Mouse (Mus musculus) cerebellum, adult 8-10 months (tissue): ENCODE measurements around the gene Atp1a2.

Source experiments
- DNase-seq: peaks from one replicate; pipeline ENCODE4 v3.0.0; 2022

Atp1a2 gene

DNA sequence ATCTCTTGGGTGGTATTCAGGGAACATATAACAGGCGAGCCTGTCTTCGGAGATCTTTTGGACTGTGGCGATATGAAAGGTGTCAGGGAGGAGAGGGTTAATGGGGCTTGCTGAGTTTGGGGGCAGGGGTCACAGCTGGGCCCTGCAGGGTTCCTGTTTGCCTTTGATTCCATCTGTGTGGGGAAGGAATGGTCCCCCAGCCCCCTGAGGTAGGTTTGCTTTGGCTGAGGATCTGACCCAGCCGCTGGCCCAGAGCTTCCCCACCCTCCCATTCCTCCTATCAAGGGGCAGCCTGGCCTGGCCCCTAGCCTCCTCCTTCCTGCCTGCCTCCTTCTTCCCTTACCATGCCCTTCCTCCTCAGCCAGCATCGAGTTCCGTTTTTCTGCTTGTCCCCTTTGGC lies 5.0 kb upstream of the Atp1a2 start:
- no peak for DNase-seq

GRCm38 (mm10) chr1:172302311-172302710 lies 4.4 kb upstream of the Atp1a2 start:
- DNase-seq: no peak

GRCm38 (mm10) chr1:172301180-172301579 lies 3.3 kb upstream of the Atp1a2 start:
- no peak for DNase-seq

- DNase-seq: no peak
These were observed 2.4 kb upstream of the Atp1a2 start for GRCm38 (mm10) chr1:172300247-172300646.

DNA sequence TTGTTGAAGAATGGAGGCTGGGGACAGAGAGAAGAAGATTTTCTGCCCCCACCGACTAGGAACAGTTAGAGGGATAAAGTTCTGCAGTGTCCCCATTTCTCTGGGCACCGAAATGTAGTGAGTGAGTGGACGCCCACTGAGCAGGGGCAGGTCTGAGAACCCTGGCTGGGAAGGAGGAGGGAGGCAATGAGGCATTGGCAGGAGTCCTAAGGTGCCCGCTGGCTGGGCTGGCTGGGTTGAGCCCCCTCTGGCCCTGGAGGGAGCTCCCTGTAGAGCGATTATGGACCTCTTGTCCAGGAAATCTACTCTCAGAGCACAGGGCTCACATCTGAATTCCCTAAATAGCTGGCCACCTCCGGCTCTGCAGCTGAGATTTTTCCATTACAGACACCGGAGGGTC lies 1.7 kb upstream of the Atp1a2 start:
- DNase-seq: no peak

GRCm38 (mm10) chr1:172296816-172297510 lies 901 bp downstream of the Atp1a2 start:
- DNase-seq: peak; percentile 21

- DNase-seq: no peak
These were observed 2.1 kb downstream of the Atp1a2 start for GRCm38 (mm10) chr1:172295751-172296197.

- no peak for DNase-seq
These were observed 4.4 kb downstream of the Atp1a2 start for GRCm38 (mm10) chr1:172293449-172293848.

GRCm38 (mm10) chr1:172292880-172293279 lies 5.0 kb downstream of the Atp1a2 start:
- no peak for DNase-seq

- DNase-seq: no peak
These were observed 8.3 kb downstream of the Atp1a2 start for GRCm38 (mm10) chr1:172289617-172289946.

DNA sequence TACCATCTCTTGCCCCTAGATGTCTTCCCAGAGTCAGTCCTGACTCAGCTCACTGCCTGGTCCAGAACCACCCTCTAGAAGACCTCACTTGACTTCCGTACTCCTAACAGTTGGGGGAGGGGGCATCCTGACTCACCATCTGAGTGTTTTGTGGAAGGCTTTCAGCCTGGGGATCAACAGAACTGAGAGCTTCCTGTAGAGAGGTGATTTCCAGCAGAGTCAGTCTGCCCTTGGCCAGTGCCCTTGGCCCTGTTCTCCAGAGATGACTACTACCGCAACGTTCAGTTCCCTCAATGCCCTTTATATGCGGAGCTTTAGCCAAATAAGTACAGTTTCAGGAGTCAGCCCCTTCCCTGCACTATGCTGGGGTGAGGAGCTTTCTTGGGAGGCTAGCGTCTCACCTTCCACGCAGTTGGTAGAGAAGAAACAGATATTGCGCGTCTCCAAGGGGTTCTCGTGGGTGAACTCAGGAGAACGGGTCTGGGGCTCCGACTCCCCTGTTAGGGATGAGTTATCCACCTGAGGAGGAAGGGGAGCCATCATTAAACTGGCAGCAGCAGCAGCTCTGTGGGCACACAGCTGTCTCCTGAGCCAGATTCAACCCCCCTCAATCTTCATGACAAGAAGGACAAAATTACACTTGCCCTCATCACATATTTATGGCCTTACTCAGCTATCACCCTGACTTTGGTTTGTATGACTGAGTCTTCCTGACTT lies 8.8 kb downstream of the Atp1a2 start:
- DNase-seq: no peak

GRCm38 (mm10) chr1:172286740-172287139 lies 11.1 kb downstream of the Atp1a2 start:
- no peak for DNase-seq

- DNase-seq: no peak
These were observed 13.6 kb downstream of the Atp1a2 start for GRCm38 (mm10) chr1:172284221-172284620.

DNA sequence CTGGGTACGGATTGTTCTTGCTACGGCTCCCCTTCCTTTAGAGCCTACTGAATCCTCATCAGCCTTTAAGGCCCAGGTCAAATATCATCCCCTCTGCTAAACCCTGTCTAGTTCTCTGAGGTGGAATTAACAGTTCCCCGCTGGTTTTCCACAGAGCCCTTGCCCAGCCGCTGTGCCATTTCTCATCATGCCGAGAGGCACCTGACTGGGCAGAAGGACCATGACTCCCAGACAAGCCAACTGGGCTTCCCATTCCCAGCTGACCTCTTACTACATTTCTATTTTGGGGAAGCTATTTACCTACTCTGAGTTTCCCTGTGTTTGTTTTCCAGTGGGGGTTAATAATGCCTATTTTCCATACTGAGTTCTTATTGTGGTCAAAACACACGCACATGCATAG lies 14.8 kb downstream of the Atp1a2 start:
- DNase-seq: no peak

DNA sequence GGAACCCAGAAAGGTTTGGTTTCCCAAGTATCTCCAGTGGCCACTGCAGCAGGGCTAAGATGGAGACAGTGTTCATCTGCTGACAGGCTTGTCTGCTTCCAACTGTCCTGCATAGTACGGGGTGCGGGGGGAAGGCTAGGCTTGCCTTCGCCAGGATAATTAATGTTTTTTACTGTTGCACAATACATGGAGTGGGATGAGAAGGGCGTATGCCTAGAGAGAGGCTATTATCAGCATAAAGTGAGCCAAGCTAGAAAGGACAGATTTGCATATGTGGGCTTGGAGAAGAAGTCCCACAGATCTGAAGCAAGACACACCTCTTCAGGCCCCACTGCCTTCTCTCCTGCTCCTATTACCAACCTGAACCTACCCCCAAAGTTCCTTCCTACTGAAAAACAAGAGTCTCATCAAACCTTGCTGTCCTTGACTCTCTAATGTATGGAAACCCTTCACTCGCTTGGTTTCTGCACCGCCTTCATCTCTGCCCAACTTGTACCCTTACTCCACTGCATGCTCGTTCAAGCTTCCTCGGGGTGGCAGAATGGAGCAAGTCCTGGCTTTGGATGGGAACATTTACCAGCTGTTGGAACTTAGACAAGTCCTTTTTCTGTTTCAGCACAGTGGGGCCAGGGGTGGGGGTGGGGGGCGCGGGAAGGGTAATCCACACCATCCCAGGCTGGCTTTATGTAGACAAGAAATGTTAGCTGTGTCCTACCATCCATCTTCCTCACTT lies 16.2 kb downstream of the Atp1a2 start:
- DNase-seq: no peak

- DNase-seq: no peak
These were observed 17.9 kb downstream of the Atp1a2 start for GRCm38 (mm10) chr1:172279768-172280509.

GRCm38 (mm10) chr1:172278328-172278727 lies 19.5 kb downstream of the Atp1a2 start:
- DNase-seq: no peak

- no peak for DNase-seq
These were observed 20.7 kb downstream of the Atp1a2 start for GRCm38 (mm10) chr1:172277172-172277571.

GRCm38 (mm10) chr1:172274547-172274946 lies 23.3 kb downstream of the Atp1a2 start:
- DNase-seq: no peak

DNA sequence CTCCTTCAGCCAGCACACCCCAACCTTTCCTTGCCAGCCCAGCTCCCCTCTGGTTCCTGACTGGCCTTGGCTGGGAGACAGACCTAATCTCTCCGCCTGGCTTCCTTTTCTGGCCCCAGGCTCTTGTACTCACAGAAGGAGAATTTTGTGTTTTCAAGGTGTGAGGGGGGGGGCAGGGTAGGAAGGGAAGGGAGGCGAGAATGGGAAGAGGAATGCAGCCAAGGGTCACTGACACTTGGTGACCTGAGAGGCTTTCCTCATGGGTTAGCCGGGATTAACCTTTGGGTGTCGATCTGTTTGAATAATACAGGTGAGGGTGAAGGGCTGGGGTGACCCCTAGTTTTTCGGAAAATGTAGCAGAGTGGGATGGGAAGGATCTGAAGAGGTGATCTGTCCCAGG lies 23.7 kb downstream of the Atp1a2 start:
- DNase-seq: no peak

DNA sequence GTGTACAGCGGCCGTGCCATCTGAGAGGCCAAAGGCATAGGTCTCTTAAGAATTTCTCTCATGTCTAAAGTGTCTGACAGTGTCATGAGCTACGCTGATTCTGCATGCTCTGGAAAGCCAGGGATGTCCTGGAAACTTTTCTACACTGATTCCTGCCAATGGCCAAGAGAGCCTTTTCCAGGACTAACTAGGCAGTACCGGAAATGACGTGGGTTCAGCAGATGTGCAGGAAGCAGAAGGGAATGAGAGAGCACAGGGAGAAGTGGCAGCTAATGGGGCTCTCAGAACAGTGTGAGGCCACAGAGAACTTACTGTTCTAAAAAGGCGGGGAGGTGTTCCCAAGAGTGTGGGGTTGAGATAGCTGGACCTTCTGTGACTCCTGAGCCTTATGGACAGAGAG lies 24.5 kb downstream of the Atp1a2 start:
- no peak for DNase-seq

GRCm38 (mm10) chr1:172271765-172272164 lies 26.1 kb downstream of the Atp1a2 start:
- no peak for DNase-seq

GRCm38 (mm10) chr1:172271208-172271607 lies 26.7 kb downstream of the Atp1a2 start:
- DNase-seq: no peak
